Mouse (Mus musculus) thymus, adult 2 months (tissue): ENCODE measurements around the gene Lcmt1. TPM values are rescaled to one million over a fixed set of nuclear protein-coding genes. Genes with fewer than 3 reads are reported as not detected.

Experiments used
- DNase-seq: peaks from one replicate; pipeline ENCODE4 v3.0.0; 2021
- H3K27ac ChIP-seq: fragments of 200-500 bp; 2 replicates; pipeline ENCODE4 v1.5.1; 2012; ENCODE audit warnings: low read length, control low read depth; ENCODE audit not compliant: control insufficient read depth, insufficient read depth
- H3K27me3 ChIP-seq: fragments of 200-500 bp; 2 replicates; pipeline ENCODE4 v1.6.1; 2012; ENCODE audit warnings: mild to moderate bottlenecking, low read length, moderate library complexity, mixed read lengths; ENCODE audit not compliant: control insufficient read depth, insufficient read depth
- H3K36me3 ChIP-seq: fragments of 200-500 bp; 2 replicates; pipeline ENCODE4 v1.6.1; 2012; ENCODE audit warnings: mild to moderate bottlenecking, low read length, moderate library complexity; ENCODE audit not compliant: control insufficient read depth, insufficient read depth
- H3K4me1 ChIP-seq: fragments of 200-500 bp; replicated peaks from 2 replicates; pipeline ENCODE4 v1.6.1; 2012; ENCODE audit warnings: low read length; ENCODE audit not compliant: control insufficient read depth, insufficient read depth
- H3K4me3 ChIP-seq: fragments of 200-500 bp; 2 replicates; pipeline ENCODE4 v1.5.1; 2012; ENCODE audit warnings: mild to moderate bottlenecking, low read length, control low read depth, moderate library complexity; ENCODE audit not compliant: control insufficient read depth, insufficient read depth
- CTCF ChIP-seq: fragments of 200-500 bp; IDR thresholded peaks from 2 replicates; pipeline ENCODE4 v1.5.1; 2012; ENCODE audit warnings: mild to moderate bottlenecking, control low read depth, low read length, moderate library complexity, borderline replicate concordance; ENCODE audit not compliant: control insufficient read depth, poor library complexity, insufficient read depth; ENCODE audit errors: extremely low read depth
- POLR2A ChIP-seq: fragments of 200-500 bp; IDR thresholded peaks from 2 replicates; pipeline ENCODE4 v1.6.1; 2012; ENCODE audit warnings: mild to moderate bottlenecking, low read length, control low read depth, moderate library complexity; ENCODE audit not compliant: control insufficient read depth, poor library complexity, insufficient read depth; ENCODE audit errors: extremely low read depth
- WGBS: fragments of 180-500 bp; shearing (Covaris S2); methylation state at CpG from one replicate; pipeline ENCODE4 v1.1.7; 2018; 5-methylcytosine and 5-hydroxymethylcytosine counted together
- polyA plus RNA-seq: library from polyadenylated mRNA; depleted of rRNA; stranded (reverse); fragments of >200 nt; gene quantifications from 2 replicates; pipeline ENCODE4 v1.2.3, GENCODE M21; 2012

Gene Lcmt1
- polyA plus RNA-seq, 1 experiment, result 31.9 TPM

- Histone ChIP-seq H3K27me3 (no peaks in the 10 kb centered on the region), H3K36me3 (no peaks in the 10 kb centered on the region), H3K27ac (no peak overlapping the region), H3K4me3 (no peak overlapping the region), H3K4me1 (peaks cover 24% of the 10 kb centered on the region)
- DNase-seq, result no peak
- WGBS, result 60% methylated on average over 7 of the region's 7 CpGs
- TF ChIP-seq POLR2A, result no peak
- no peak for TF ChIP-seq CTCF
Measured at GRCm38 (mm10) chr7:123365876-123366741, 3.5 kb upstream of the Lcmt1 start.

DNA sequence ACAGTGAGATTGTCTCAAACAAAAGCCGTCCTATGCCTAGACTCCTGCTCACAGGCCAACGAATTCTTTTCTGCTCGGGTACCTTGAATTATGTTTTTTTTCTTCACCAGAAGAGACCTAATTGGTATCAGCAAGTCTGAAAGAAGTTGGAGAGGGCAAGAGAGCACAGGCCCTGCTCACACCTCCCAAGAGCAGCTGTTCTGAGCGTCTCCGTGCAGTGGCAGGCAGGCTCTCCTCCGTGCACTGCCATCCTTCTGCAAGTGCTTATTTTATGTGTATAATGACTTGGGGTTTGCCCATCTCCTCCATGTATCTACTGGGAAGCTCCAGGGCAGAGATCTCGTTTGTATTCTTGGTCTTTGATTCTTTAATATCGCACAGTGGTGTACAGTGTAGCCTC lies 2.8 kb upstream of the Lcmt1 start:
- no peaks in the 10 kb centered on the region for H3K36me3 ChIP-seq
- no peak overlapping the region for H3K27ac ChIP-seq
- no peak for TF ChIP-seq CTCF
- H3K27me3 ChIP-seq, result no peaks in the 10 kb centered on the region
- peaks cover 24% of the 10 kb centered on the region for H3K4me1 ChIP-seq
- no peak overlapping the region for H3K4me3 ChIP-seq
- 85% methylated on average over 8 of the region's 8 CpGs for WGBS
- DNase-seq, result no peak

- no peak overlapping the region for H3K4me3 ChIP-seq
- 77% methylated on average over 16 of the region's 16 CpGs for WGBS
- no peak overlapping the region for H3K27ac ChIP-seq
- H3K36me3 ChIP-seq, result no peaks in the 10 kb centered on the region
- H3K4me1 ChIP-seq, result peaks cover 24% of the 10 kb centered on the region
- no peaks in the 10 kb centered on the region for H3K27me3 ChIP-seq
- TF ChIP-seq POLR2A (no peak), CTCF (no peak)
- DNase-seq, result no peak
Measured at GRCm38 (mm10) chr7:123367218-123368150, 2.1 kb upstream of the Lcmt1 start.

DNA sequence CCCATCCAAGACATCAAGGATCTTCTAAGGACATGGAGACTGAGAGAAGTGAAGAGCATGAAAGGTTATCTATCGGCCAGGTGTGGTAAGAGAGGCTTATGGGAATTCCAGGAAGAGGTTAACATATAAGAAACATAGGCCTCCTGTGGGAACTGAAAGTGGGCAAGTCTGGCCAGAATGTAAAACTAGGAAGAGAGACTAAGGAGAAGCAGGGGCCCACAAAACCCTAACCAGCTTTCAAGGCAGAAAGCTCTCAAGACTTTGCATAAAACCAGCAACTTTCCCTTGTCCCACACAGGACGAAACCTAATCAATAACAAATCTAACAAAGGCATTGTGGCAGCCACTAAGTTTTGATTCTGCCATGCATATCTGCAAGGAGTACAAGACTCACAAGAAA lies 1.4 kb upstream of the Lcmt1 start:
- peaks cover 24% of the 10 kb centered on the region for H3K4me1 ChIP-seq
- no peak overlapping the region for H3K4me3 ChIP-seq
- TF ChIP-seq POLR2A (no peak), CTCF (no peak)
- DNase-seq, result no peak
- WGBS, result 40% methylated on average over 2 of the region's 2 CpGs
- no peaks in the 10 kb centered on the region for H3K27me3 ChIP-seq
- no peaks in the 10 kb centered on the region for H3K36me3 ChIP-seq
- no peak overlapping the region for H3K27ac ChIP-seq

DNA sequence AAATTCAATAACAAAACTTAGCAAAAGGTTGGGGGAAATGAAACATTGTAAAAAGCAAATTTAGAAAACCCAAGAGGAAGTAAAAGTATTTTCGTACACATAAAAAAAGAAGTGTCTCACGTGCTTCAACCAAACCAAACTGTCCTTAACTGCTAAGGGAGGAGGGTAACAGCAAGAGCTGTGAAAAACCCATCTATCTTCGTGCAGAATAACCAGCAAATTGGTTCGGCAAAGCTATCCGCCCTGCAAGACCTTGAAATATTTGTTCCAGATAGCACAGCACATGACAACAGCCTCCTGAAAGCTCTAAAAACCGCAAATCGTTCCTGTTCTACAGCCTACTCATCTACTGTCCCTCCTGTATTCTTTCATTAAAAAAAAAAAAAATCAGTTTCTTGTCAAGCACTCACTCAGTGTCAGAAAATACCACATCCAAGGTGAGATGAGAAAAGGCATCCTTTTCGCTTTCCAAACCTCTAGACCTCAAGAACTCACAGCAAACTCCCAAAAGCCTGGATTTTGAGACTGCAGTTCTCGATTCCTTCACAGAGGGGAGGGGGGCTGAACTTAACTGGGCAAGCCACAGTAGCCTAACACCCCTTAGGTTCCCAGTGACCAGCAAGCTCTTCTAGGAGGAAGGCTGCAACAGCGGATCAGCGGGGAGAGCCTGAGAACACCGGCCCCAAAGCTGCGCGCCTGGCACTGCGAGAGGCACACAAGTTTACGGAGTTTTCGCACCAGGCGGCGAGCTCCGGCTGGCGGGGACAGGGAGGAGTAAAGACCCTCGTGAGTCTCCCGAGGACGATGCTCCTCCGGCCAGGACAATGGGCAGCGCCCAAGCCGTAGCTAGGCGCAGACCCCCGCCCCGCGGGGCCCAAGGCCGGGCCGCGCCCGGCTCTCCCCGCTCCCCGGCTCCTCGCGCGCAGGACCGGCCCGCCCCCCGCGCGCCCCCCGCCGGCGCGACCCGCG lies 522 bp upstream of the Lcmt1 start:
- WGBS, result under 1% methylated on average over 51 of the region's 51 CpGs
- DNase-seq, result no peak
- H3K27ac ChIP-seq, result no peak overlapping the region; the same call in 1 of the 2 replicates
- no peaks in the 10 kb centered on the region for H3K27me3 ChIP-seq
- no peaks in the 10 kb centered on the region for H3K36me3 ChIP-seq
- H3K4me3 ChIP-seq, result peak overlapping the region; percentile 92
- H3K4me1 ChIP-seq, result peaks cover 24% of the 10 kb centered on the region
- TF ChIP-seq CTCF (no peak), POLR2A (peak; percentile 6; the same call in 1 of the 2 replicates)

- TF ChIP-seq CTCF (no peak), POLR2A (no peak)
- Histone ChIP-seq H3K27me3 (no peaks in the 10 kb centered on the region), H3K4me1 (peaks cover 22% of the 10 kb centered on the region), H3K4me3 (peak overlapping the region; percentile 92; the same call in 1 of the 2 replicates), H3K27ac (no peak overlapping the region), H3K36me3 (no peaks in the 10 kb centered on the region)
- WGBS, result 82% methylated on average over 9 of the region's 9 CpGs
- no peak for DNase-seq
Measured at GRCm38 (mm10) chr7:123370700-123371099, 1.1 kb downstream of the Lcmt1 start.
